Mouse (Mus musculus): Measurements from ENCODE around the gene Fut11. TPM values are rescaled to one million over a fixed set of nuclear protein-coding genes. Genes with fewer than 3 reads are reported as not detected.

Gene Fut11
- polyA plus RNA-seq, 1 experiment from 2014 or later = 29.2 TPM

DNA sequence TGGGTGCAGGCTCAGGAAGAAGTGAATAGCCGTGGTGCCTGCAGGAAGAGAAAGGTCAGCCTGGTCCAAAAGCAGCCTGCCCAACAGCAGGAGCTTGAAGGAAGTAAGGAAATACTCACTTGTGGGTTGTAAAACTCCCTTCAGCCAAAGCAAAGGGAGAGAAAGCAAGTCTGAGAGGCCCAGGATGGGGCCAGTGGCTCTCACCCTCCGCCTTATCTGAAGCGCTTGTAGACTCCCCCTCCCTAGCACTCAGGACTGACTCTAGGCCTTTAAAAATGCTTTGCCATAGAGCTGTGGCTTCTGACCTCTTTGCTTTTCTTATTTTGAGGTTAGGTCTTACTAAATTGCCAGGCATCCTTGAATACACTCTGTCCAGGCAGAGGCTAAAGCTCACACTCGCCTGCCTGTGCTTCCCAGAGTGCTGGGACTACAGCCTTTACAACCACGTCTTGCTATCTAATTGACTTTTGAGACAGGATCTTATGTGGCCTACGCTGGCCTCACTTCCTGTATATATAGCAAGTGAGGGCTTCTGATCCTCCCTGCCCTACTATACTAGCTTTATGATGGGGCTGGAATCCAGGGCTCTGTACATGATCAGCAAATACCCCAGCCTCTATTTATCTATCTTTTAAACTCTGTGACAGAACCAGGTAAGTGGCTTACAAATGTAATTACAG, 31.0 kb downstream of the Fut11 start:
- H3K4me2 ChIP-seq = no peak overlapping the region
- H3K27ac ChIP-seq = 0 out of 2 replicates have a peak overlapping the region, but pooled peaks have one; percentile 37
- WGBS = 54% methylated on average over 6 of the region's 6 CpGs
- H3K36me3 ChIP-seq = peaks cover 99% of the 10 kb centered on the region
- H3K4me1 ChIP-seq = peaks cover 2% of the 10 kb centered on the region; the same call in 1 of the 2 replicates
- no peak for ATAC-seq (replicated peaks; ENCODE audit: low FRiP score)
- H3K9me3 ChIP-seq (replicated peaks) = no peaks in the 10 kb centered on the region
- no peak overlapping the region for H3K9ac ChIP-seq
- no peak overlapping the region for H3K4me3 ChIP-seq (replicated peaks)
- no peaks in the 10 kb centered on the region for H3K27me3 ChIP-seq

DNA sequence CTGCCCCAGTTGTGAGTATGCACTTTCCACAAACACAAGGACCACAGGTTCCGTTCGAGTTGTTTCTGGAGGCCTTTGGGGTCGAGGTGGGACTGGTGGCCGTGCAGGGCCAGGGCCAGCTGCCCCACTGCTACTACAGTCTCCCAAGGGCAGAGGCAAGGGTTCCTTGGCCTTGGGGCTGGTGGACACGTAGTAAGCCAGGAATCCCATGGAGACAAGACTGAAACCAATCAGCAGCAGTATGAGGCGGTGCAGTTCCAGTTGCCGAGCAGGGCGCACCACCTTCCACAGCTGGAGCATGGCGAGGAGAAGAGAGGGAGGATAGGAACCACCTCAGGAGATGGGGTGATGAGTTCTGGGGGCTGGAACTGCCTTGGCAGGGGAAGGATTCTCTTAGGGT, 35.1 kb downstream of the Fut11 start:
- 82% methylated on average over 9 of the region's 9 CpGs for WGBS
- ATAC-seq (replicated peaks; ENCODE audit: low FRiP score) = no peak

DNA sequence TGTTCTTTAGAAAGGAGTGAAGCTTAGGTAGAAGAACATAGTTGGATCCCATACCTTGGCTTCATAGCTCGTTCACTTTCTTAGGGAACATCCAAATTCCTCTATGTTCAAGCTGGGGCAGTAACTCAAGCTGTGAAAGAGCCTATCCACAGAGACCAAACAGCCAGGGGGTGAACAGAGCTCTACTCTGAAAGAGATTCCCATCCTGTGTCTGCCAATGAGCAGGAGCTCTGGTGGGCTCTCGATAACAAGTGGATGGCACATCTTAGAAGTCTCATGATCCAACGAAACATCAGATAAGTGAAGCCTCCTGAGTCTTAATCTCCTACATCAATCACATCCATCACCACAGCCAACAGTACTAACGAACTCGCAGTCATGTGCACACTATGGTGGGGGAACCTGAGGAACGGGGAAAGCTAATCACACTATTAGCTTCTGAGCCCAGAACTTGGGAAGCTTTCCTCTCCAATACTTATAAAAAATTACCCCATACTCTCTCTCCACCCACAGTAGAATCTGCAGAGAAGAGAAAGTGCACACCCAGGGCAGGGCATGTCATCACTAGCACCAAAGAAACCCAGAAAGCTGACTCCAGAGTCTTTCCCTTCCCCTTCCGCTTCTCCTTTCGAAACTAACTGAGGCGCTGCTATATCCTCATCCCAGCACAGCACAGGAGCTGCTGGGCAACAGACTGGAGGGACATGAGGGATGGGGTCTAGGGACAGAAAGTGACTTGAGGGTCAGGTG, 36.3 kb downstream of the Fut11 start:
- Histone ChIP-seq H3K9ac (no peak overlapping the region), H3K4me2 (no peak overlapping the region), H3K4me3 (replicated peaks) (no peak overlapping the region), H3K9me3 (replicated peaks) (no peaks in the 10 kb centered on the region), H3K36me3 (peaks cover 75% of the 10 kb centered on the region), H3K27me3 (no peaks in the 10 kb centered on the region), H3K4me1 (peaks cover 36% of the 10 kb centered on the region), H3K27ac (no peak overlapping the region)
- WGBS = 86% methylated on average over 9 of the region's 9 CpGs
- no peak for ATAC-seq (replicated peaks; ENCODE audit: low FRiP score)

More for the DNA sequence above, 35.1 kb downstream of the Fut11 start:
- Histone ChIP-seq H3K4me3 (replicated peaks) (no peak overlapping the region), H3K4me1 (peaks cover 30% of the 10 kb centered on the region), H3K27me3 (no peaks in the 10 kb centered on the region), H3K27ac (no peak overlapping the region), H3K4me2 (no peak overlapping the region), H3K9ac (no peak overlapping the region), H3K36me3 (peaks cover 76% of the 10 kb centered on the region), H3K9me3 (replicated peaks) (no peaks in the 10 kb centered on the region)

DNA sequence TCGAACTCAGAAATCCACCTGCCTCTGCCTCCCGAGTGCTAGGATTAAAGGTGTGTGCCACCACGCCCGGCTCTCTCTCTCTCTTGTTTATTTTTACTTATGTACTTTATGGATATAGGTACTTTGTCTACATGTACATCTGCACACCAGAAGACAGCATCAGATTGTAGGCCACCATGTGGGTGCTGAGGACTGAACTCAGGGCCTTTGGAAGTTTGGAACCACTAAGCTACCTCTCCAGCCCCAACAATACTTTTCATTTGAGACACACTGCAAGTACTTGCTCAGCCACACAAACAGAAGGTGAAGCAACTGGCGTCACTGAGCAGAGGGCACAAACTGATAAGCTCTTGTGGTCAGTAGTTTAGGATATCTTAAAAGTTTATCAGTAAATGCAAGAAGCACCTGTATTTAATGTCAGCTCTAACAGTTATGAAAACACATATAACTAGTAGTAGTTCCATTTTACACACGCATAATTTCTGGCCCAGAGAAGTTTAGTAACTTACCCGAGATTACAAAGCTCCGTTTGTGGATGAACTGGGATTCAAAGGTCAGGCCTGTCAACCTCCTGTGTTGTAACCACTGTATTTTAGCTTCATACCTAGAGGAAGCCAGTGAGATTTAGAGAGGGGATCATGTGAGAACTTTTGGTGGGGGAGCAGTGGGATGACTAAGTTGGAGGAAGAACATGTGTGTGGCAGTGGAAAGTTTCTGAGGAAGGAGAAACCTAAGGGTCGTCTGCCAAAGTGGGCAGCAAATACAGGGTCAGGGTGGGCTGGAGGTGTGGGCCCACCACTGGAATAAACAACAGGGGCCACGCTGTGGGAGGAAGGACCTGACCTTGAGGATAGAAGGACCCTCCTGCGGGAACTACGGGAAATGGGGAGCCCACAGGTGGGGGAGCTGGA, 38.5 kb downstream of the Fut11 start:
- no peaks in the 10 kb centered on the region for H3K9me3 ChIP-seq (replicated peaks)
- H3K4me1 ChIP-seq = peaks cover 36% of the 10 kb centered on the region
- H3K27me3 ChIP-seq = no peaks in the 10 kb centered on the region
- H3K4me3 ChIP-seq (replicated peaks) = peak overlapping the region; percentile 89
- H3K4me2 ChIP-seq = peak overlapping the region; percentile 73
- H3K36me3 ChIP-seq = peaks cover 75% of the 10 kb centered on the region
- no peak for ATAC-seq (replicated peaks; ENCODE audit: low FRiP score)
- WGBS = 44% methylated on average over 12 of the region's 12 CpGs
- peak overlapping the region; percentile 94 for H3K27ac ChIP-seq
- H3K9ac ChIP-seq = peak overlapping the region; percentile 73

DNA sequence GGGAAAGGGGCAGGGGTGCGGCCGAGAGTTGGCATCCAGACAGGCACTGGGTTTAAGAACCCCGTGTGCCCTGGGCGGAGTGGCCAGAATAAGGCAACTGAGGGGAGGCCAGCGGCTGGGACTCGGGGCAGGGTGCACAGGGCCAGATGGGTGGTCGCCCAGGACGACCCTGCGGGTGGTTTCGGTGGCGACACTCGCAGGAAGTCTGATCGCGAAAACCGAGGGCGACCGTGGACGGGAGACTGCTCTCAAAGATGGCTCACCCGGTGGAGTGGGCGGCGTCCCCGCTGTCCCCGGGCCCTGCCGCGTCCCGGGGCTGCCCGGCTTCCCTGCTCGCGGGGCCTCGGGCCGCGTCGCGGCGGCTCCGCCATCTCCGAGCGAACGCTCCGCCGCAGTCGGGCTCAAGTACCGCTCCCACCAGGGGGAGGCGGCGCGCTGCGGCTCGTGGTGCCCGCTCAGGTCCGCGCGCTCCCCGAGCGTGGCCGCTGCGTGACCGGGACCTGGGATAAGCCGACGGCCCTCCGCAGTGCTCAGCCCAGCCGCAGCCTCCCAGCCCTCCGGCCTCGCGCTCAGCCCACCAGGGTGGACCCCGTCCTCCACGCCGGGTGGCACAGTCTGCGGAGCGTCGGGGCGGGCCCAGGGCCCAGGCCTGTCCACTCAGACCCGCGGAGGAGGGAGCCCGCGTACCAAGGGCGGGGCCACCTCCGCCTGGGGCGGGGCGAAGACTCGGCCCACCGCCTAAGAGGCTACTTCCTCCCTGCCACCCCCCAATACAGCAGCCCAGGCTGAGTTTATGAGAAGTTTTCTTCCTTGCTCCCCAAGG, 39.4 kb downstream of the Fut11 start, which contains the start of gene Ndst2:
Gene Ndst2 (minus strand): TSS at position 611 of the 823 bp plus-strand sequence.
- ATAC-seq (replicated peaks; ENCODE audit: low FRiP score) = peak; percentile 99
- peaks cover 75% of the 10 kb centered on the region for H3K36me3 ChIP-seq

DNA sequence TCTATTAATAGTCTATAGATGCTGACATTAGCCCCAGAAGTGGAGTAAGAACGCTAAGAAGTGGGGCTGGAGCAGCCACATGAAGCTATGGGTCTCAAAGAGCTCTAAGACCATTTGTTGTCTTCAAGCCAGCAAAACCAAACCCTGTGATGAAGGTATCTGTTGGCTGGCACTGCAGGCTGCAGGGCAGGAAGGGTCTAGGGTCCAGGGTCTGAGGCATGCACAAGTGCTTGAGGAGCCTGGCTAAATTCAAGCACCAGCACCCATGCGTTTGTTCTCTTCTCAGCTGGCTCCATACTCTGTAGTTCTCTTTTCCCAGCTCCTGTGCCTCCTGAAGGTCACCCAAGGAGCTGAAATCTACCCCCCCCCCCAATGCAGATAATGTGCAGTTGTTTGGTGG, 40.3 kb downstream of the Fut11 start:
- Histone ChIP-seq H3K9ac (no peak overlapping the region), H3K27ac (peak overlapping the region; percentile 49), H3K36me3 (peaks cover 75% of the 10 kb centered on the region), H3K27me3 (no peaks in the 10 kb centered on the region), H3K4me3 (replicated peaks) (no peak overlapping the region), H3K9me3 (replicated peaks) (no peaks in the 10 kb centered on the region), H3K4me1 (peaks cover 36% of the 10 kb centered on the region), H3K4me2 (no peak overlapping the region; the same call in 1 of the 2 replicates)
- WGBS = 61% methylated on average over 2 of the region's 2 CpGs
- ATAC-seq (replicated peaks; ENCODE audit: low FRiP score) = no peak

More for the DNA sequence above, 39.4 kb downstream of the Fut11 start, which contains the start of gene Ndst2:
- Histone ChIP-seq H3K9me3 (replicated peaks) (no peaks in the 10 kb centered on the region), H3K4me2 (peak within 1 kb of the TSS; percentile 73), H3K27ac (peak within 1 kb of the TSS; percentile 94), H3K4me3 (replicated peaks) (peak within 1 kb of the TSS; percentile 89), H3K4me1 (peaks cover 36% of the 10 kb centered on the region), H3K27me3 (no peaks in the 10 kb centered on the region), H3K9ac (peak within 1 kb of the TSS; percentile 73)
- under 1% methylated on average over 80 of the region's 81 CpGs for WGBS

DNA sequence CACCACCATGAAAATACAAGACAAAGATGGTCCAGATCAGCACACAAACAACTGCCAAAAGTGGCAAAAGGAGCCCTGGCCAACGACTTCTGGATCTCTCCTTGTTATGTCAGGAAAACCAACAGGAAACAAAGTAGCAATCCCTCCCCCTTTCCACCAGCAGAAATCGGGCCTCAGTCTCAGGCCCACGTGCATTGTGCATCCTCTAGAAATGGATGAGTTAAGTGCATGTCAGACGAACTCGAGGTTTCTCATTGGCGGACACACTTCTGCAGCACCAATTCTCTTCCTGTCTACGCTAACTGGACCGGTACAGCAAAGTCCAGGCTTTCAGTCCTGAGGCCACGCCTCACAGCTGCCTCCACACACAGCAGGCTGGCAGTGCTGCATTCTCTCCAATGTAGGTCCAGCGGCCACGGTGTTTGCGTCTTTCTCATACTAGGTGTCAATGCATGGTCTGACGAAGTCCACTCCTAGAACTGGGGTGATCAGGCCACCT, 41.2 kb downstream of the Fut11 start:
- Histone ChIP-seq H3K4me1 (peaks cover 36% of the 10 kb centered on the region), H3K9ac (no peak overlapping the region), H3K4me2 (no peak overlapping the region), H3K9me3 (replicated peaks) (no peaks in the 10 kb centered on the region), H3K36me3 (peaks cover 75% of the 10 kb centered on the region), H3K27me3 (no peaks in the 10 kb centered on the region), H3K27ac (no peak overlapping the region), H3K4me3 (replicated peaks) (no peak overlapping the region)
- ATAC-seq (replicated peaks; ENCODE audit: low FRiP score) = no peak
- 78% methylated on average over 13 of the region's 13 CpGs for WGBS

DNA sequence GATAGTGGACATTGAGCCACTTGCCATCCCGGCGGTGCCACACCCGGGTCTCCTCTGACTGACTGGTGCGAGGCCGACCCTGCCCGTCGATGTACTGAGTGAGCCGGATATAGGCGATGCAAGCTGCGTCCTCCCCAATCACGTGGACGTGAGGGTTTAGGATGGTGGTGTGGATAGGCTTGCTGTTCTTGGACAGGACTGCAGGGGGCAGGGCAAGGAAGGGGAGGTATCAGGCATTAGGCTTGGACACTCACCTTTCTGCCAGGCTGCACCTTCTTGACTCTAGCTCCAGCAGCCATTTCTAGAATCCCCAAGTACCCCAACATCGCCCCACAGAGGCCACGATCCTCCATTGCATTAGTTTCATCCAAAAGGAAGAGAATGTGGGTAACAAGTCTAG, 42.5 kb downstream of the Fut11 start:
- Histone ChIP-seq H3K4me1 (peaks cover 27% of the 10 kb centered on the region), H3K9ac (no peak overlapping the region), H3K9me3 (replicated peaks) (no peaks in the 10 kb centered on the region), H3K27ac (no peak overlapping the region), H3K4me2 (no peak overlapping the region), H3K27me3 (no peaks in the 10 kb centered on the region), H3K36me3 (peaks cover 76% of the 10 kb centered on the region), H3K4me3 (replicated peaks) (no peak overlapping the region)
- WGBS = 41% methylated on average over 14 of the region's 14 CpGs
- ATAC-seq (replicated peaks; ENCODE audit: low FRiP score) = no peak

DNA sequence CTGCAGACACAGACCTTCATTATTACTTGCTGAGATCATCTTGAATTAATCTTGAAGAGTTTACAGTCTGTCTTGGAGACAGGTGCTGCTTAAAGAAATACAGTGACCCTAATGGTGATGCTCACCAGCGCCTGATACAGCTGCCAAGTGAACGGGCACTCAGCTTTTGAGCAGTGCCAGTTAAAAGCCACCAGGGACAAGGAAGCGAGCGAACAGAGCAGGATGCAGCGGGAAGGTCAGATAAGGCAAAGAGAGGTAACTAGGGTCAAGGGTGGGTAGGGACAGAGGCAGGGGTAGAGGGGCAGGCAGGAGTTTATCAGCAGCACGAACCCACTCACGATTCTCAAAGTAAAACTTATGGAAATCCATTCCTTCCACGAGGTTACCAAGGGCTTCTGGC, 43.7 kb downstream of the Fut11 start:
- H3K27ac ChIP-seq = no peak overlapping the region
- H3K4me1 ChIP-seq = peaks cover 16% of the 10 kb centered on the region
- H3K9ac ChIP-seq = no peak overlapping the region
- no peaks in the 10 kb centered on the region for H3K27me3 ChIP-seq
- peaks cover 82% of the 10 kb centered on the region for H3K36me3 ChIP-seq
- ATAC-seq (replicated peaks; ENCODE audit: low FRiP score) = no peak
- 85% methylated on average over 8 of the region's 8 CpGs for WGBS
- H3K4me2 ChIP-seq = no peak overlapping the region
- no peak overlapping the region for H3K4me3 ChIP-seq (replicated peaks)
- no peaks in the 10 kb centered on the region for H3K9me3 ChIP-seq (replicated peaks)

DNA sequence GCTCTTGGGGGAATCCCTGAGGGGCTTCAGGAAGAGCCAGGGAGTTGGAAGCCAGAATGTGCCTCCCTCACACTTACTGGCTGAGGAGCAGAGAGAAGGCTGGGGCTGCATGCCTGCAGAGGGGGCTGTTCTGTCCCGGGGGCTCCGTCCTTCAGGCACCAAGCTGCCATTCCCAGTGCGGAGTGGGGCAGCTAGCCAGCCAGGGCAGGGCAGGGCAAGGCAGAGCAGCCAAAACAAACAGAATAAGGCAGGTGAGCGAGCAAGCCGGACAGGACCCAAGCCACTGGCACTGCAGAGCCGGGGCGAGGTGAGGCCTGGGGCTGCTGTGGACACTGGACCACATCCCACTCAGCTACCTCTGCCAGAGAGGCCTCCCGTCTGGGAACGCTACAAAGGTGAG, 46.5 kb downstream of the Fut11 start:
- Histone ChIP-seq H3K4me3 (replicated peaks) (no peak overlapping the region), H3K36me3 (peaks cover 96% of the 10 kb centered on the region), H3K27ac (no peak overlapping the region), H3K9ac (peak overlapping the region; percentile 4; the same call in 1 of the 2 replicates), H3K4me2 (no peak overlapping the region), H3K9me3 (replicated peaks) (no peaks in the 10 kb centered on the region), H3K27me3 (no peaks in the 10 kb centered on the region), H3K4me1 (peaks cover 2% of the 10 kb centered on the region; the same call in 1 of the 2 replicates)
- 73% methylated on average over 9 of the region's 9 CpGs for WGBS
- no peak for ATAC-seq (replicated peaks; ENCODE audit: low FRiP score)

DNA sequence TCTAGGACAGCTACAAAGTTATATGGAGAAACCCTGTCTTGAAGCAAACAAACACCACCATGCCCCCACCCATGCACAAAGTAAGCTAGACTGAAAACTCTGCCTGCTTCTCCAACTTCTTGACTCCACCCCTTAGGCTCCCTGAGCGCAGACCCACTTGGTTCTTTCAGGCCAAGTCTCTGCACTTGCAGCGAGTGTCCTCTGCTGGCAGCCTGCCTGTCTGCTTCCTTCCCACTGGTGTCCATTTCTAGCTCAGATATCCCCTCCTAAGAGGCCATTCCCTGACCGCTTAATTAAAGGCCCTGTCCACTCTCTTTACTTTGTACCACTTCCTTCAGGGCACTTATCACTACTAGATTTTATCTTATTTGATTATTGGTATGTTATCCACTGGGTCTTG, 48.8 kb downstream of the Fut11 start:
- Histone ChIP-seq H3K4me3 (replicated peaks) (no peak overlapping the region), H3K9me3 (replicated peaks) (no peaks in the 10 kb centered on the region), H3K4me1 (0 out of 2 replicates have a peak, but pooled peaks cover 2% of the 10 kb centered on the region), H3K36me3 (peaks cover 83% of the 10 kb centered on the region), H3K4me2 (no peak overlapping the region), H3K9ac (no peak overlapping the region), H3K27me3 (no peaks in the 10 kb centered on the region), H3K27ac (no peak overlapping the region)
- ATAC-seq (replicated peaks; ENCODE audit: low FRiP score) = no peak
- 72% methylated on average over 3 of the region's 3 CpGs for WGBS
